Comparison of ENCODE assay signal across 8 mouse cellular contexts in genomic region chr7:97297466-97297865, GRCm38 (mm10).
DNase-seq lines count a peak whose midpoint lies in the region.

No protein-coding gene starts in this region.

- DNase-seq in CD4-positive, CD25-positive, alpha-beta regulatory T cell, adult 2 months (ENCODE audit: low read depth, low spot score), result peak; percentile 72
- DNase-seq in MN1 (ENCODE audit: low spot score), result peak; percentile 74
- DNase-seq in cerebellum, postnatal 10 days, result peak; percentile 77 to 82
- DNase-seq in frontal cortex, postnatal 36 days (ENCODE audit: low spot score in 2 of 2), result peak; percentile 62 to 87
- DNase-seq in kidney, postnatal 36 days, result peak; percentile 61 to 73
- peak; percentile 33 to 61 for DNase-seq in lung, adult 18-20 months
- peak; percentile 47 for DNase-seq in retina, adult 2 months (ENCODE audit: low read depth, low spot score)
- peak; percentile 45 for DNase-seq in urinary bladder, postnatal 25 days (ENCODE audit: low spot score)

Comparison
In these comparisons a context has a peak if more than half of its experiments do, and no peak if none do; other contexts are left out.
1. Peak in every context shown above with its lines: DNase-seq.